Mouse (Mus musculus): ENCODE measurements at regions not wholly inside any gene's neighbourhood (a gene's known extent, or its start where the extent isn't known, plus 50 kb on each side); places are given as distances from the start of the nearest gene placed in this dataset.

GRCm38 (mm10) chr8:116227003-116227402 lies 277.8 kb upstream of the Dynlrb2 start:
- no peak for DNase-seq (ENCODE audit: low spot score in 2 of 2)

GRCm38 (mm10) chr8:116223235-116223634 lies 281.5 kb upstream of the Dynlrb2 start:
- no peak for DNase-seq (ENCODE audit: low spot score in 2 of 2)

- DNase-seq (ENCODE audit: low spot score in 2 of 2): no peak
Measured at GRCm38 (mm10) chr8:116215909-116216308, 288.9 kb upstream of the Dynlrb2 start.

GRCm38 (mm10) chr8:116215286-116215860 lies 289.4 kb upstream of the Dynlrb2 start:
- DNase-seq (ENCODE audit: low spot score in 2 of 2): no peak

GRCm38 (mm10) chr8:116203631-116204030 lies 301.1 kb upstream of the Dynlrb2 start:
- peak in 1 of 2 experiments; percentile 29 for DNase-seq (ENCODE audit: low spot score in 2 of 2)

- DNase-seq (ENCODE audit: low spot score in 2 of 2): no peak
Measured at GRCm38 (mm10) chr8:116200459-116200999, 304.2 kb upstream of the Dynlrb2 start.

GRCm38 (mm10) chr8:116196623-116197184 lies 308.1 kb upstream of the Dynlrb2 start:
- DNase-seq (ENCODE audit: low spot score in 2 of 2): no peak

GRCm38 (mm10) chr8:116192096-116192495 lies 312.7 kb upstream of the Dynlrb2 start:
- DNase-seq (ENCODE audit: low spot score in 2 of 2): no peak

- no peak for DNase-seq (ENCODE audit: low spot score in 2 of 2)
Measured at GRCm38 (mm10) chr8:116185206-116185605, 319.6 kb upstream of the Dynlrb2 start.

- DNase-seq (ENCODE audit: low spot score in 2 of 2): no peak
Measured at GRCm38 (mm10) chr8:116184241-116184640, 320.5 kb upstream of the Dynlrb2 start.

GRCm38 (mm10) chr8:116177946-116178345 lies 326.8 kb upstream of the Dynlrb2 start:
- DNase-seq (ENCODE audit: low spot score in 2 of 2): no peak

GRCm38 (mm10) chr8:116174891-116175290 lies 329.9 kb upstream of the Dynlrb2 start:
- DNase-seq (ENCODE audit: low spot score in 2 of 2): no peak

GRCm38 (mm10) chr8:116173961-116174360 lies 330.8 kb upstream of the Dynlrb2 start:
- DNase-seq (ENCODE audit: low spot score in 2 of 2): no peak

- no peak for DNase-seq (ENCODE audit: low spot score in 2 of 2)
Measured at GRCm38 (mm10) chr8:116167874-116168273, 336.9 kb upstream of the Dynlrb2 start.

GRCm38 (mm10) chr8:116164989-116165299 lies 339.8 kb upstream of the Dynlrb2 start:
- DNase-seq (ENCODE audit: low spot score in 2 of 2): no peak

- DNase-seq (ENCODE audit: low spot score in 2 of 2): no peak
Measured at GRCm38 (mm10) chr8:116164190-116164988, 340.4 kb upstream of the Dynlrb2 start.

- no peak for DNase-seq (ENCODE audit: low spot score in 2 of 2)
Measured at GRCm38 (mm10) chr8:116160932-116161331, 343.8 kb upstream of the Dynlrb2 start.

- peak; percentile 58 to 77 for DNase-seq (ENCODE audit: low spot score in 2 of 2)
Measured at GRCm38 (mm10) chr8:116143687-116144573, 360.8 kb upstream of the Dynlrb2 start.

GRCm38 (mm10) chr8:116141363-116141762 lies 363.4 kb upstream of the Dynlrb2 start:
- DNase-seq (ENCODE audit: low spot score in 2 of 2): no peak

GRCm38 (mm10) chr8:116139934-116140333 lies 364.8 kb upstream of the Dynlrb2 start:
- DNase-seq (ENCODE audit: low spot score in 2 of 2): no peak

- DNase-seq (ENCODE audit: low spot score in 2 of 2): no peak
Measured at GRCm38 (mm10) chr8:116137765-116138164, 367.0 kb upstream of the Dynlrb2 start.

- DNase-seq (ENCODE audit: low spot score in 2 of 2): no peak
Measured at GRCm38 (mm10) chr8:116133503-116133902, 371.3 kb upstream of the Dynlrb2 start.

All from right cerebral cortex, postnatal 10 days (tissue).